Mouse (Mus musculus): Measurements from ENCODE around the gene Pcmtd2. TPM values are rescaled to one million over a fixed set of nuclear protein-coding genes. Genes with fewer than 3 reads are reported as not detected.
"Not testable (repeated sequence)": the region's sequence is repeated elsewhere in the genome, so short reads cannot be mapped to it uniquely, and the experiment has no call there.

The Pcmtd2 gene
- polyA plus RNA-seq (2016; fragmentation: Nextera tagmentation; extraction: Ambion mirVana) = 21.6 and 22.1 TPM in 2 replicates

DNA sequence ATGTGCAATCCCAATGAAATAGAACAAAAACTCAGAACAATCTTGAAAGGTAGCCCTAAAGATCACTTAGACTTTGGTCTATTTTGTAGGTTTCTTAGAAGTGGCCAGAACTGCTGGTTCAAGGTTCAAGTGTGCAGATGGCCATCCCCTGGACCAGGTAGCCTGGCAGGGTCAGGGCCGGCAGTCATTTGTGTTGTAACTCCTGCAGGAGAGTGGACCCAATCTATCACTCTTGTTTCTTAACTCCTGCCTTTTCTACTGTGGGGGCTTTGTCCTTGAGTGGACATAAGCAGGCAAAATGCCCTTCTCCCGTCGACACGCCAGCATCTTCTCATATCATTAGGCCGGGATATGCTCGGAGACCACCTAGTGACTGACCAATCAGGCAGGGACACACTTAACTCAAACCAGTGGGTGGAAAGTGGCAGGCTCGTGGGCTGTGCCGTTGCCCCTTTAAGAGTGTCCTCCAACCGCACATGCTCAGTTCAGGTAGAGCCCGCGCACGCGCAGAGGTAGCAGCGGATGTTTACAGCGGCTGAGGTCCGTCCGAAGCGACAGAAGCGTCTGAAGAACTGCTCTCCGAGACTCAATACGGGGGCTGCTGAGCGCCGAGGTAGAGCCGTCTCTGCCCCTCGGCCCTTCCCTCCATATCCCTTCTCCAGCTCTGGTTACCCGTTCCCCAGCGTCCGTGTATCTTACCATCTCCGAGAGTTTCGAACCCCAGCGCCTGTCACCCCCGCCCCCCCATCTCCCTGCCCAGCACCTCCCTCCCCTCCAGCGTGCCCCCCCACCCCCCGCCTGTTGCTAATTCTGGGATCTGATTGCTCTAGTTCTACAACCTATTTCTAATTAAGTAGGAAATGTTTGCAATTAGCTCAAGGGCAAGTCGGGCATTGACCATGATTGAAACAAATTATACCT lies at the start of gene Pcmtd2:
Gene Pcmtd2 (plus strand): TSS at position 483 of the 921 bp plus-strand sequence.
- no peaks in the 10 kb centered on the region for H3K27me3 ChIP-seq (ENCODE audit: poor library complexity, severe bottlenecking)
- peaks cover 16% of the 10 kb centered on the region for H3K4me1 ChIP-seq
- peak; percentile 91 for DNase-seq (ENCODE audit: extremely low spot score, low spot score)
- H3K27ac ChIP-seq = peak within 1 kb of the TSS; percentile 89
- peaks cover 6% of the 10 kb centered on the region; the same call in 1 of the 2 replicates for H3K36me3 ChIP-seq (replicated peaks)
- WGBS = 0% methylated on average over 35 of the region's 35 CpGs
- H3K9me3 ChIP-seq = no peaks in the 10 kb centered on the region
- peak within 1 kb of the TSS; percentile 83 for H3K4me3 ChIP-seq

DNA sequence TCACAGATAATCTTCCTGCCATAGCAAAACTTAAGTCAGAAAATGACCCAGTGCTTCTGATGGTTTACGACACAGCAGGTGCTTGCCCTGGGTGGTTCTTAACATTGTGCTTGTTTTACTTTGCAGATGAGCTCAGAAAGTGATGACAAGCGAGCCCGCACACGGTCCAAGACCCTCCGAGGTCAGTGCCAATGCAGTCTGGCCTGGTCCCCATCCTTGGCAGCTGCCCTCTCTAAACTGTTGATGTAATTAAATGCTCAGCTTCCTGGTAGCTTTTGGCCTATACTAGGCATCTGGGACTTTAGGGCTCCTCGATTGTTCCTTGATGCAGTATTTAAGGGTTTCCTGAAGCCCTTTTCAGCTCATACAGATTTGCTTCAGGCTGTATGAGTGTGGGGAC lies 48.3 kb upstream of the Pcmtd2 start:
- Histone ChIP-seq H3K36me3 (replicated peaks) (no peaks in the 10 kb centered on the region; the same call in 1 of the 2 replicates), H3K9me3 (no peaks in the 10 kb centered on the region), H3K4me3 (no peak overlapping the region), H3K27me3 (ENCODE audit: poor library complexity, severe bottlenecking) (no peaks in the 10 kb centered on the region), H3K4me1 (0 out of 2 replicates have a peak, but pooled peaks cover 5% of the 10 kb centered on the region), H3K27ac (no peak overlapping the region)
- DNase-seq (ENCODE audit: extremely low spot score, low spot score) = no peak
- 82% methylated on average over 6 of the region's 6 CpGs for WGBS

GRCm38 (mm10) chr2:181793186-181793585 lies 44.5 kb upstream of the Pcmtd2 start:
- not testable (repeated sequence) for H3K4me1 ChIP-seq; H3K4me3 ChIP-seq; H3K9me3 ChIP-seq; H3K36me3 ChIP-seq (replicated peaks); H3K27me3 ChIP-seq (ENCODE audit: poor library complexity, severe bottlenecking); H3K27ac ChIP-seq; DNase-seq (ENCODE audit: extremely low spot score, low spot score)
- 88% methylated on average over 8 of the region's 8 CpGs for WGBS

GRCm38 (mm10) chr2:181795641-181796130 lies 42.0 kb upstream of the Pcmtd2 start:
- Histone ChIP-seq H3K27ac (no peak overlapping the region), H3K27me3 (ENCODE audit: poor library complexity, severe bottlenecking) (no peaks in the 10 kb centered on the region), H3K36me3 (replicated peaks) (peaks cover 3% of the 10 kb centered on the region; the same call in 1 of the 2 replicates), H3K9me3 (no peaks in the 10 kb centered on the region), H3K4me3 (no peak overlapping the region), H3K4me1 (no peaks in the 10 kb centered on the region)
- no peak for DNase-seq (ENCODE audit: extremely low spot score, low spot score)
- WGBS = 59% methylated on average over 3 of the region's 3 CpGs

DNA sequence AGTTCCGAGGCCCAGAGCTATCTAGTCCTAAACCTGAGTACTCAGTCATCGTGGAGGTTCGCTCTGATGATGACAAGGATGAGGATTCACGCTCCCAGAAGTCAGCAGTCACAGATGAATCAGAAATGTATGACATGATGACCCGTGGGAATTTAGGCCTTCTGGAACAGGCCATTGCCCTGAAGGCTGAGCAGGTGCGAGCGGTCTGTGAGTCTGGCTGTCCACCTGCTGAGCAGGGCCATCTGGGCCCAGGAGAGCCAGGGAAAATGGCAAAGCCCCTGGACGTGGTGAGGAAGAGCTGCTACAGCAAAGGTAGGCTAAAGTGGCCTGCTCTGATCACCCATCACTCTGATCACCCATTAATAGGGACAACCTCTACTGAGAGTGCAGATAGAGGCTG lies 40.0 kb upstream of the Pcmtd2 start:
- Histone ChIP-seq H3K27me3 (ENCODE audit: poor library complexity, severe bottlenecking) (no peaks in the 10 kb centered on the region), H3K4me3 (no peak overlapping the region), H3K36me3 (replicated peaks) (peaks cover 3% of the 10 kb centered on the region; the same call in 1 of the 2 replicates), H3K4me1 (0 out of 2 replicates have a peak, but pooled peaks cover 3% of the 10 kb centered on the region), H3K27ac (no peak overlapping the region), H3K9me3 (no peaks in the 10 kb centered on the region)
- WGBS = 85% methylated on average over 8 of the region's 8 CpGs
- no peak for DNase-seq (ENCODE audit: extremely low spot score, low spot score)

- 78% methylated on average over 2 of the region's 2 CpGs for WGBS
- Histone ChIP-seq H3K27ac (no peak overlapping the region), H3K4me3 (no peak overlapping the region), H3K9me3 (no peaks in the 10 kb centered on the region), H3K36me3 (replicated peaks) (no peaks in the 10 kb centered on the region), H3K4me1 (no peaks in the 10 kb centered on the region), H3K27me3 (ENCODE audit: poor library complexity, severe bottlenecking) (no peaks in the 10 kb centered on the region)
- no peak for DNase-seq (ENCODE audit: extremely low spot score, low spot score)
These were observed 8.5 kb upstream of the Pcmtd2 start for GRCm38 (mm10) chr2:181829032-181829650.

DNA sequence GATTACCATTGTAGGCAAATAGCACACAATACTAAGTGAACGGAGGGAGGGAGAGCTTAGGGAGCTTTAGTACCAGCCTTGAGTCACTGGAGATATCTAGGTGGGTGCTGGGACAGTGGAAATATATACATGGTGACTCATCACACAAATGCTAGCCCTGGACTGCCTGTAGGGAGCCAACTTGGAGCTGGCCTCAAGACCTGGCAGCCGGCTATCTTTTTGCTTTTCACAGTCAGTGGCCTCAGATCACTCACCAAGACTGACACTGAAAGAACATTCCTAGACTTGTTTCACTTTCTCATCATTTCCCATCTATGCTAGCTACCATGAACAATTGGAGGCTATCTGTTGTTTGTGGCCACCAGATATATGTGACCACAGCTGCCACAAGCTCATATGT lies 4.9 kb upstream of the Pcmtd2 start:
- H3K4me1 ChIP-seq = peaks cover 6% of the 10 kb centered on the region
- 81% methylated on average over 2 of the region's 2 CpGs for WGBS
- H3K9me3 ChIP-seq = no peaks in the 10 kb centered on the region
- H3K27me3 ChIP-seq (ENCODE audit: poor library complexity, severe bottlenecking) = no peaks in the 10 kb centered on the region
- H3K27ac ChIP-seq = no peak overlapping the region
- H3K36me3 ChIP-seq (replicated peaks) = no peaks in the 10 kb centered on the region
- no peak overlapping the region for H3K4me3 ChIP-seq
- no peak for DNase-seq (ENCODE audit: extremely low spot score, low spot score)

DNA sequence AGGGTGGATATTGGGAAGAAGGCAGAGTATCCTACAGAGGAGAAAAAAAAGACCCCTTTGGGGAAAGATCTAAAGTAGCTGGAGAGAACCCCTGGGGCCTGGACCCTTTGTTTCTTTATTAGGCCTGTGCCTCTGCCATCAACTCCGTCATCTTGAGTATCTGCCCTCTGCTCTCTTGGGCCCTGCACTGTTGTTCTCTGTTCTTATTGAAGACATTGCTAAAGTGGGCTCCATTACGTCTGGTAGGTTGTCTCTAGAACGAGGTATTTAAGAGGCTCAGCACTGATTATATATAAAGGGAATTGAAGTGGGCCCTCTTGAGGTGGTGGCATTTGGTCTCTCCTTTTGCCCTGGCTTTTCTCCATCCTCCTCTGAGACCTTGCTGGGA lies 633 bp downstream of the Pcmtd2 start:
- peaks cover 8% of the 10 kb centered on the region; the same call in 1 of the 2 replicates for H3K36me3 ChIP-seq (replicated peaks)
- peak; percentile 17 for DNase-seq (ENCODE audit: extremely low spot score, low spot score)
- no peaks in the 10 kb centered on the region for H3K27me3 ChIP-seq (ENCODE audit: poor library complexity, severe bottlenecking)
- H3K9me3 ChIP-seq = no peaks in the 10 kb centered on the region
- H3K4me3 ChIP-seq = peak overlapping the region; percentile 83
- WGBS = 2% methylated on average over 3 of the region's 3 CpGs
- H3K27ac ChIP-seq = peak overlapping the region; percentile 89
- H3K4me1 ChIP-seq = peaks cover 16% of the 10 kb centered on the region

DNA sequence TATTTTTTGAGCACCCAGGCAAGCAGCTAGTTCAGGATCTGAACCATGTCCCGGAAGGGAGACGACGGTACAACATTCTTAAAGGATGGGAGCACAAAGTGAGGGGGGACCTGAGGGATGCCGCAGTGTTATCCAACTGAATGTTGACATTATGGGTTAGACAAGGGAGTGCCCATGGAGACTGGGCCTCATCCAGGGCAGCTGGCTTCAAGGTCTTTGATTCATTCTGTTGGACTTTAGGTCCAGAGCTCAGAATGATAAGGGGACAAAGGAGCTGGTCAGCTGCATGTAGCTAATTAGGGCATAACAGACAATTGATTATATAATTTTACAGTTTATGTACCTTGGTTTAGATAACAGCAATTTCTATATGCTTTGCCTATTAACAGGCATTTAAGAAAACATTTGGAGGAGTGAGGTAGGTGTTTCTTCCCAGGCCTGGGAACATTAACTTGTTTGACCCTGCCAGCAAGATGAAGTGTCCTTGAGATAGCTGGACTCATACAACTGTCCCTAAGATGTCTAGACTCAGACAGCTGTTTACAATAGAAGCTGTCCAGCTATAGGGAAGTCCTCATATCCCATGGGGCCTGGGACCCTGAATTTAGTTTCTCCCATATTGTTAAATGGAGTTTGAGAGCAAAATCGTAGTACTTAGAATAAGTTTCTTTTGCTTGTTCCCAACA lies 8.2 kb downstream of the Pcmtd2 start:
- no peak for DNase-seq (ENCODE audit: extremely low spot score, low spot score)
- WGBS = 81% methylated on average over 5 of the region's 5 CpGs
- Histone ChIP-seq H3K4me1 (peaks cover 9% of the 10 kb centered on the region), H3K27me3 (ENCODE audit: poor library complexity, severe bottlenecking) (no peaks in the 10 kb centered on the region), H3K4me3 (no peak overlapping the region), H3K27ac (no peak overlapping the region), H3K9me3 (no peaks in the 10 kb centered on the region), H3K36me3 (replicated peaks) (peaks cover 54% of the 10 kb centered on the region)

DNA sequence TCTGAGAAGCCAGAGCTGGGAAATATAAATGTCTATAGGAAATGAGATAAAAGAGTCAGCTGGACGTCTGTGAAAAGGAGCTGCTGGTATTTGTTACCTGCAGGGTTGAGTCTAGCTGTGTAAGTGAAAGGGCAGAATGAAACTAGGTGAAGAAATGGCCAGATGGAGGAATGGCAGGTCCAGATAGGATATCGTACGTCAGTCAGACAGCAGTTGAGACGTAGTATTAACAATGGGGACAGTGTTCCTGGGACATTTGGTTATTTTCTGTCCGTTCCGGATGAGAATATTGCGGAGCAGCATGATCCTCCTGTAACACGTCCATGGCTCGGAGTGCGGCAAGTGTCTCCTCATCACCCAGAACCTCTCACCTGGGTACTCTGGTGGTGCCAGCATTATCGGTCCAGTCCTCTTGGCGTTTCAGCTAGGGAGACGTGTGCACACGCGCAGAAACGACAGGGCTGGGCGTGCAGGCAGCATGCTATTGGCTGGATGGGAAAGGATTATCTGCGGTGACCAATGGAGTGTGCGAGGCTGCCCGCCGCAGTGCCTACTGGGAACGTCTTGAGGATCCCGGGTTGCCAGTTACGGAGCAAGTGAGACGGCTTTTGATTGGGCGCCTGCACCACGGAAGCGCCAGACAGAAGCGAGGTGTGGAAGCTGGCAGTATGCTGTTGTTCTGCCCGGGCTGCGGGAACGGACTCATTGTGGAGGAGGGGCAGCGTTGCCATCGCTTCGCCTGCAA lies 26.3 kb downstream of the Pcmtd2 start, which contains the start of gene Polr3k:
Gene Polr3k (plus strand): TSS at position 547 of the 745 bp plus-strand sequence.
- Histone ChIP-seq H3K9me3 (no peaks in the 10 kb centered on the region), H3K27ac (peak within 1 kb of the TSS; percentile 92), H3K4me1 (peaks cover 17% of the 10 kb centered on the region), H3K36me3 (replicated peaks) (peaks cover 30% of the 10 kb centered on the region), H3K4me3 (peak within 1 kb of the TSS; percentile 86), H3K27me3 (ENCODE audit: poor library complexity, severe bottlenecking) (no peaks in the 10 kb centered on the region)
- under 1% methylated on average over 35 of the region's 35 CpGs for WGBS
- peak; percentile 96 for DNase-seq (ENCODE audit: extremely low spot score, low spot score)

- Histone ChIP-seq H3K4me1 (peaks cover 17% of the 10 kb centered on the region), H3K27me3 (ENCODE audit: poor library complexity, severe bottlenecking) (no peaks in the 10 kb centered on the region), H3K4me3 (peak overlapping the region; percentile 86), H3K27ac (peak overlapping the region; percentile 92), H3K9me3 (no peaks in the 10 kb centered on the region), H3K36me3 (replicated peaks) (peaks cover 35% of the 10 kb centered on the region)
- WGBS = under 1% methylated on average over 22 of the region's 22 CpGs
- no peak for DNase-seq (ENCODE audit: extremely low spot score, low spot score)
These were observed 26.8 kb downstream of the Pcmtd2 start for GRCm38 (mm10) chr2:181864536-181864860.

DNA sequence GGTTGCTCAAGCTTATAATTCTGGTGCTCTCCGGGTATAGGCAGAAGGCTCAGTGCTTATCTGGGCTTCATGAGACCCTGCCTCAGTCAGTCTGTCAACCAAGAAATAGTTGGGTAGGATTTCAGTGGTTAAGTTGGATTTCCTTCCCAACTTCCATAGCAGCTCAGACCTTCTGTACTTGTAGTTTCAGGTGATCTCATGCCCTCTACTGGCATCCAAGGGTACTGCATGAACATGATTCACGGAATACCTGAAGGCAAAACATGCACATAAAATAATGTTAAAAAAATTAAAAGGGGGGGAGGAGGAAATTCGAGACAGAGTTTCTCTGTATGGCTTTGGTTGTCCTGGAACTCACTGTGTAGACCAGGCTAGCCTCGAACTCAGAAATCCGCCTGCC lies 29.3 kb downstream of the Pcmtd2 start:
- 61% methylated on average over 5 of the region's 5 CpGs for WGBS
- Histone ChIP-seq H3K4me1 (peaks cover 17% of the 10 kb centered on the region), H3K36me3 (replicated peaks) (peaks cover 56% of the 10 kb centered on the region), H3K4me3 (no peak overlapping the region), H3K9me3 (no peaks in the 10 kb centered on the region), H3K27me3 (ENCODE audit: poor library complexity, severe bottlenecking) (no peaks in the 10 kb centered on the region), H3K27ac (no peak overlapping the region)
- DNase-seq (ENCODE audit: extremely low spot score, low spot score) = peak; percentile 49

Measured in forebrain, embryonic 10.5 days (tissue).